Mouse (Mus musculus) spleen, adult 2 months (tissue): ENCODE measurements at regions not wholly inside any gene's neighbourhood (a gene's known extent, or its start where the extent isn't known, plus 50 kb on each side); places are given as distances from the start of the nearest gene placed in this dataset.

ENCODE experiments used
- CTCF ChIP-seq: fragments of 200-500 bp; IDR thresholded peaks from 2 replicates; pipeline ENCODE4 v1.5.1; 2011; ENCODE audit warnings: mild to moderate bottlenecking, inconsistent platforms; ENCODE audit not compliant: insufficient read depth, insufficient read length, insufficient replicate concordance; ENCODE audit errors: extremely low read depth
- POLR2A ChIP-seq: fragments of 200-500 bp; IDR thresholded peaks from 2 replicates; pipeline ENCODE4 v1.6.1; 2011; ENCODE audit warnings: low read depth, low read length, inconsistent platforms

DNA sequence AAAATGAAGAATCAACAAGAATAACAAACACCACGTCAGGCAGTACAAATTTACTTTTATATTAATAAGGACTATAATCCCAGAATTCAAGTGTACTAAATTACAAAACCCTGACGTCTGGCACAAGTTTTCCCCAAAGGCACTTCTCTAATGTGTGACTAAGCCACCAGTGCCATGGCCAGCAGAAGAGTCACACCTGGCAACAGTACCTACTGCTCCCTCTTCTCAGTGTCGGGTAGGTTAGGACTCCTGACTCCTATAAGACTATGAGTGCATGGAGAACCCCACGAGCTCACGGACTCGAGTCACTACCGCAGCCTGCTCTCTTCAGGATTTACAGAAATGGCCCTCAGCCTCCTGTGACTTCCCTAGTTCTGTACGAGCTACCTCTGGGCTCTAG is 307.7 kb upstream of the Smim15 start:
- TF ChIP-seq POLR2A (no peak), CTCF (no peak)
